Mouse (Mus musculus): Measurements from ENCODE around the gene Gpatch2.

DNA sequence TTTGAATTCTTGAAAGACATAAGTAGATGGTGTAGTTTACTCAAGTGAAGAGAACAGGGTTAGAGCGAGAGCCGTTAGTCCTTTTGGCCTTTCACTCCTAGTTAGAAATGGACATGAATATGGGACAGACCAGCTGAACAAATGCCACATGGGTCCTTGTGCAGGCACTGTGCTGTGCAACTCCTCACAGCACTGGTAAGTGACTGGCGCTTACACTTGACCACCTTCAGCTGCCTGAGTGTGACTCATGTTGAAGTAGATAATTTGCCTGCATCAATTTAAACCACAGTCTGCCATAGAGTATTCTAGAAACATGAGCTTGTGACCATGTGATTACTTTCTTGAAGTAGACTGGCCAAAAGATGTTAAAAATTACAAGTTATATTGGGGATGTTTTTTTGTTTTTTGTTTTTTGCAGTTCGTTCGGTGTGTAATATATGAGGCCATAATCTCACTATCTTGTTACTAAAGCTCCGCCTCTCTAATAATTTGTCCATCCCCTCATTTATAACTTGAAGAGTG lies 79.8 kb downstream of the Gpatch2 start:
- TF ChIP-seq MAX (IDR thresholded peaks at IDR 0.05; ENCODE audit: low read depth) (no peak), MYOG (IDR thresholded peaks at IDR 0.05; ENCODE audit: control insufficient read depth in 1 of 3, insufficient read depth in 1 of 3, insufficient read length in 2 of 3, low read depth in 2 of 3) (peak; percentile 39 to 79 (median 66)), E2F4 (IDR thresholded peaks at IDR 0.05; ENCODE audit: insufficient read depth) (no peak), POLR2A (IDR thresholded peaks at IDR 0.05; ENCODE audit: insufficient read length, low read depth) (peak; percentile 66)

Data from myocyte (in vitro differentiated cells).